Mouse (Mus musculus) MEL (cell line): ENCODE data around the gene Arid3c. TPM values are rescaled to one million over a fixed set of nuclear protein-coding genes. Genes with fewer than 3 reads are reported as not detected.

Experiments
- DNase-seq: peaks from one replicate; pipeline ENCODE4 v3.0.0; 2011; ENCODE audit warnings: low read depth, low spot score
- H3K27ac ChIP-seq: 2 replicates; pipeline ENCODE4 v1.5.1; 2012; ENCODE audit warnings: low read depth, mild to moderate bottlenecking, control low read depth, low read length, moderate library complexity; ENCODE audit not compliant: control insufficient read depth
- H3K27me3 ChIP-seq, 2 experiments: fragments of 150-350 bp in 1 of 2; sonication (generic) in 1 of 2; 2 replicates each; pipeline ENCODE4 v1.6.1; 2012; ENCODE audit warnings: low read length in 2 of 2, mild to moderate bottlenecking in 2 of 2, improper control_type of control experiment in 1 of 2, moderate library complexity in 1 of 2; ENCODE audit not compliant: insufficient read depth in 2 of 2, control insufficient read depth in 1 of 2
- H3K36me3 ChIP-seq, 2 experiments: 2 replicates each; pipeline ENCODE4 v1.6.1; 2012 to 2014; ENCODE audit warnings: low read length in 2 of 2, improper control_type of control experiment in 1 of 2, inconsistent platforms in 1 of 2, mild to moderate bottlenecking in 1 of 2; ENCODE audit not compliant: insufficient read depth in 2 of 2, control insufficient read depth in 1 of 2
- H3K4me1 ChIP-seq, 2 experiments: fragments of 150-350 bp in 1 of 2; sonication (generic) in 1 of 2; 2 replicates each; pipeline ENCODE4 v1.6.1; 2012; ENCODE audit warnings: low read length in 2 of 2, improper control_type of control experiment in 1 of 2, mild to moderate bottlenecking in 1 of 2; ENCODE audit not compliant: insufficient read depth in 2 of 2, control insufficient read depth in 1 of 2
- H3K4me3 ChIP-seq, 2 experiments: fragments of 150-350 bp in 1 of 2; sonication (generic) in 1 of 2; 2 replicates each; pipeline ENCODE4 v1.5.1; 2012; ENCODE audit warnings: low read depth in 2 of 2, low read length in 2 of 2, mild to moderate bottlenecking in 2 of 2, moderate library complexity in 2 of 2, control low read depth in 1 of 2, improper control_type of control experiment in 1 of 2; ENCODE audit not compliant: control insufficient read depth in 1 of 2, insufficient read depth in 1 of 2
- H3K79me2 ChIP-seq: 2 replicates; pipeline ENCODE4 v1.6.1; 2012; ENCODE audit warnings: mild to moderate bottlenecking, low read length, moderate library complexity; ENCODE audit not compliant: control insufficient read depth, poor library complexity, insufficient read depth
- H3K9ac ChIP-seq: 2 replicates; pipeline ENCODE4 v1.6.1; 2012; ENCODE audit warnings: low read depth, mild to moderate bottlenecking, control low read depth, low read length, moderate library complexity; ENCODE audit not compliant: control insufficient read depth, poor library complexity, severe bottlenecking
- H3K9me3 ChIP-seq: fragments of 150-350 bp; sonication (generic); replicated peaks from 2 replicates; pipeline ENCODE4 v1.6.1; 2012; ENCODE audit warnings: mild to moderate bottlenecking, low read length, improper control_type of control experiment, moderate library complexity; ENCODE audit not compliant: insufficient read depth
- CHD1 ChIP-seq: IDR thresholded peaks from 2 replicates; pipeline ENCODE4 v1.6.1; 2012; ENCODE audit warnings: low read depth, mild to moderate bottlenecking, inconsistent platforms, low read length, improper control_type of control experiment
- CTCF ChIP-seq, 3 experiments: IDR thresholded peaks in 2 of 3; conservative IDR thresholded peaks in 1 of 3; 2 replicates each; pipeline ENCODE4 v1.5.1; 2011 to 2012; ENCODE audit warnings: low read length in 3 of 3, low read depth in 2 of 3, mild to moderate bottlenecking in 2 of 3, improper control_type of control experiment in 1 of 3, inconsistent platforms in 1 of 3, mixed read lengths in 1 of 3, moderate library complexity in 1 of 3; ENCODE audit not compliant: control insufficient read depth in 1 of 3, insufficient read depth in 1 of 3, poor library complexity in 1 of 3, severe bottlenecking in 1 of 3
- E2F4 ChIP-seq: IDR thresholded peaks from 2 replicates; pipeline ENCODE4 v1.6.1; 2011; ENCODE audit warnings: low read depth, low read length, improper control_type of control experiment, borderline replicate concordance
- ETS1 ChIP-seq: IDR thresholded peaks from 2 replicates; pipeline ENCODE4 v1.6.1; 2012; ENCODE audit warnings: low read depth, mild to moderate bottlenecking, inconsistent platforms, low read length, improper control_type of control experiment, moderate library complexity
- KAT2A ChIP-seq: conservative IDR thresholded peaks from 2 replicates; pipeline ENCODE4 v1.6.1; 2012; ENCODE audit warnings: low read depth, low read length, improper control_type of control experiment, inconsistent platforms
- MAX ChIP-seq: IDR thresholded peaks from 2 replicates; pipeline ENCODE4 v1.6.1; 2011; ENCODE audit warnings: low read length, improper control_type of control experiment
- MXI1 ChIP-seq: IDR thresholded peaks from 2 replicates; pipeline ENCODE4 v1.6.1; 2011; ENCODE audit warnings: mild to moderate bottlenecking, low read depth, low read length, improper control_type of control experiment
- MYC ChIP-seq: IDR thresholded peaks from 2 replicates; pipeline ENCODE4 v1.6.1; 2011; ENCODE audit warnings: low read depth, mild to moderate bottlenecking, low read length, improper control_type of control experiment, moderate library complexity
- NRF1 ChIP-seq: IDR thresholded peaks from 2 replicates; pipeline ENCODE4 v1.6.1; 2014; ENCODE audit warnings: low read depth, mild to moderate bottlenecking, inconsistent platforms, low read length, improper control_type of control experiment, moderate library complexity; ENCODE audit not compliant: poor library complexity, insufficient read depth, severe bottlenecking
- RAD21 ChIP-seq: IDR thresholded peaks from 2 replicates; pipeline ENCODE4 v1.6.1; 2011; ENCODE audit warnings: mild to moderate bottlenecking, low read depth, low read length, improper control_type of control experiment
- TBP ChIP-seq: IDR thresholded peaks from 2 replicates; pipeline ENCODE4 v1.8.0; 2011; ENCODE audit warnings: low read depth, low read length, improper control_type of control experiment
- TCF12 ChIP-seq: IDR thresholded peaks from 2 replicates; pipeline ENCODE4 v1.6.1; 2014; ENCODE audit warnings: low read depth, mild to moderate bottlenecking, inconsistent platforms, low read length, improper control_type of control experiment, moderate library complexity
- UBTF ChIP-seq: IDR thresholded peaks from 2 replicates; pipeline ENCODE4 v1.6.1; 2012; ENCODE audit warnings: low read depth, mild to moderate bottlenecking, inconsistent platforms, low read length, improper control_type of control experiment, moderate library complexity, borderline replicate concordance; ENCODE audit not compliant: insufficient read depth
- USF1 ChIP-seq: IDR thresholded peaks from 2 replicates; pipeline ENCODE4 v1.6.1; 2014; ENCODE audit warnings: low read depth, mild to moderate bottlenecking, inconsistent platforms, low read length, improper control_type of control experiment, moderate library complexity
- ZC3H11A ChIP-seq: IDR thresholded peaks from 2 replicates; pipeline ENCODE4 v1.6.1; 2012; ENCODE audit warnings: low read depth, mild to moderate bottlenecking, inconsistent platforms, low read length, improper control_type of control experiment
- ZNF384 ChIP-seq: IDR thresholded peaks from 2 replicates; pipeline ENCODE4 v1.6.1; 2012; ENCODE audit warnings: low read depth, mild to moderate bottlenecking, inconsistent platforms, low read length, improper control_type of control experiment
- polyA plus RNA-seq, 2 experiments: library from polyadenylated mRNA; stranded (reverse) in 1 of 2; unstranded in 1 of 2; fragments of >175 nt in 1 of 2; fragments of >200 nt in 1 of 2; gene quantifications; 2 replicates each; pipeline versions ENCODE4 v1.2.1 to v1.2.4; 2012; ENCODE audit warnings: low replicate concordance in 2 of 2, low read depth in 1 of 2; ENCODE audit not compliant: insufficient read length in 2 of 2, insufficient read depth in 1 of 2, missing spikeins in 1 of 2
- total RNA-seq: library from RNA; depleted of rRNA; stranded (reverse); fragments of 300-350 nt; gene quantifications from 2 replicates; pipeline ENCODE4 v1.2.3, GENCODE M21; 2012

The Arid3c gene
- total and polyA plus RNA-seq, 3 experiments, result 0.13 TPM; not detected in 2

DNA sequence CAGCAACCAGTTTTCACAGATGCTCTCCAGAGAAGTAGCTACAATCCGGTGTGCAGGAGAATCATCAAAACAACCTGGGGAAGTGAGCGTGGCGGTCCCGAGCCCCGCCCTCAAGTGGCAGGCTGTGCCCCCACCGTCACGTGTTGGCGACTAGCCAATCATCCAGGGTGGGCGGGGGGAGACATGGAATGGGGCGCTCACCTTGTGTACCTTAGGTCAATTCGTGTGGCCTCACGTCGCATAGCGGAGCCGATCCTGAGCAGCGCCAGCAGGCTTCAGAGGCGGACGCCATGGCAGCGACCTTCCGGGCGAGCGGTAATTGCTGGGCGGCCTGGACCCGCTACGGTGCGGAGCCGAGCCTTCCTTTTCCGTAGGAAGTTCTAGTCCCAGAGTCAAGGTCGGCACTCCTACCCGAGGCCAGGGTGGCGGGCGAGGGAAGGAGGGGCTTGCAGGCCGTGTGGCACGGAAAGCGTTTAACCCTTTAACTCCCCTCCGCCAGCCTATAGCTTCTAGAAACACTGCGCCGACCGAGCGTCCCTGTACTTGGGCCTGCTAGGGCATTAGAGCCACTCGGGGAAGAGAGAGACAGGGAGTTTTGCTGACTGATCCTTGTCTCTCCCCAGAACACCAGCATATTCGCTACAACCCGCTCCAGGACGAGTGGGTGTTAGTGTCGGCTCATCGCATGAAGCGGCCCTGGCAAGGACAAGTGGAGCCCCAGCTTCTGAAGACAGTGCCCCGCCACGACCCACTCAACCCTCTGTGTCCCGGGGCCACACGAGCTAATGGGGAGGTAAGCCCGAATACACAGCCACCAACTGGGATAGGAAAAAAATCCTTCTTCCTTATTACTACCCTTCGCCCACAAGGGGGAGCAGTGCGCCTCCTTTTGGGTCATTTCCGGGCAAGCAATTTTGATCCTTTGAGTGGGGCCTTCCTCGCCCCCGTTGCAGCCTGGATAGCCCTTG, 24.7 kb upstream of the Arid3c start, which contains the start of gene Sigmar1 (continued):
- TF ChIP-seq RAD21, result peak; percentile 86
- no peak for TF ChIP-seq CHD1
- TF ChIP-seq ZC3H11A, result peak; percentile 72
- TF ChIP-seq ETS1, result no peak
- TF ChIP-seq MYC, result 0 out of 2 replicates have a peak, but pooled peaks have one; percentile 8
- peak; percentile 98 for TF ChIP-seq USF1
- TF ChIP-seq MXI1, result peak; percentile 78
- TF ChIP-seq CTCF (IDR thresholded peaks at IDR 0.05 in 2 of 3, conservative IDR thresholded peaks at IDR 0.05 in 1 of 3; ENCODE audit: control insufficient read depth in 1 of 3, insufficient read depth in 1 of 3, low read depth in 2 of 3, low read length in 3 of 3, poor library complexity in 1 of 3, severe bottlenecking in 1 of 3), result peak; percentile 67 to 93 (median 84)
- peak; percentile 36; the same call in 1 of the 2 replicates for TF ChIP-seq TCF12
- peak; percentile 55; the same call in 1 of the 2 replicates for TF ChIP-seq UBTF
- no peak for TF ChIP-seq NRF1
- TF ChIP-seq ZNF384, result peak; percentile 77
- no peak for TF ChIP-seq KAT2A
- TF ChIP-seq E2F4, result no peak
- TF ChIP-seq MAX, result peak; percentile 89

DNA sequence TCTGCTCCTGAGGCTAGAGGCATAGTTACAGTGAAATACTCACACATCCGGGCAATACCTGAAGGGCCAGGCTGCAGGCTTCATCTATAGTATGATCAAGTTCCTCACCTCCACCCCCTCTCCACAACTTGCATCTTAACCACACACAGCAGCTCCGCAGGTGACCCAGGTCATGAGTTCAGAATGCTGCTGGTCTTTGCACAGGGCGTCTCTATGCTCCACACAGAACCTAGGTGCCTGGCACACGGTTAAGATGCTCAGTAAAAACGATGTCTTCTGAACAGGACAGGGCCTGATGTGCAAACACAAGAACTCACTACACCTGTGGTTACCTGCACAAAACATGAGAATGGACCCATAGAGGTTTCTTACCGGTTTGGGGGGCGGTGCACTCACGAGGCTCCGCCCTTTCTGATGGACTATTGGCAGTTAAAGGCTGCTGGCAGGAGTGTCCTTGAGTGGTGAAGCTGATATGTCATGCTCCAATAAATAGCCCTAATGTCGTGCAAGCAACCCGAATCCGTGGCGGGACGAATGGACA, 23.9 kb upstream of the Arid3c start, which contains the start of gene Galt:
Galt (plus strand) TSS at position 432 of the 541 bp plus-strand sequence.
- H3K9ac ChIP-seq, result peak within 1 kb of the TSS; percentile 75
- no peak for TF ChIP-seq TBP

More for the DNA sequence above, 23.9 kb upstream of the Arid3c start, which contains the start of gene Galt:
- H3K4me3 ChIP-seq, result peak within 1 kb of the TSS; percentile 91 to 95
- no peaks in the 10 kb centered on the region; a peak in 1 of 4 replicates for H3K36me3 ChIP-seq
- no peaks in the 10 kb centered on the region for H3K27me3 ChIP-seq
- H3K27ac ChIP-seq, result peak within 1 kb of the TSS; percentile 70
- no peak for DNase-seq
- H3K79me2 ChIP-seq, result peaks cover 1% of the 10 kb centered on the region; the same call in 1 of the 2 replicates
- peaks cover 0 to 7% of the 10 kb centered on the region in 2 experiments; a peak in 1 of 4 replicates for H3K4me1 ChIP-seq
- no peaks in the 10 kb centered on the region for H3K9me3 ChIP-seq
